Mouse (Mus musculus): ENCODE results near the gene 1810009A15Rik. TPM values are rescaled to one million over a fixed set of nuclear protein-coding genes. Genes with fewer than 3 reads are reported as not detected.

The 1810009A15Rik gene
- polyA plus RNA-seq (2015; fragmentation: Nextera tagmentation; extraction: Ambion mirVana), result 46.8 and 49.0 TPM in 2 replicates

DNA sequence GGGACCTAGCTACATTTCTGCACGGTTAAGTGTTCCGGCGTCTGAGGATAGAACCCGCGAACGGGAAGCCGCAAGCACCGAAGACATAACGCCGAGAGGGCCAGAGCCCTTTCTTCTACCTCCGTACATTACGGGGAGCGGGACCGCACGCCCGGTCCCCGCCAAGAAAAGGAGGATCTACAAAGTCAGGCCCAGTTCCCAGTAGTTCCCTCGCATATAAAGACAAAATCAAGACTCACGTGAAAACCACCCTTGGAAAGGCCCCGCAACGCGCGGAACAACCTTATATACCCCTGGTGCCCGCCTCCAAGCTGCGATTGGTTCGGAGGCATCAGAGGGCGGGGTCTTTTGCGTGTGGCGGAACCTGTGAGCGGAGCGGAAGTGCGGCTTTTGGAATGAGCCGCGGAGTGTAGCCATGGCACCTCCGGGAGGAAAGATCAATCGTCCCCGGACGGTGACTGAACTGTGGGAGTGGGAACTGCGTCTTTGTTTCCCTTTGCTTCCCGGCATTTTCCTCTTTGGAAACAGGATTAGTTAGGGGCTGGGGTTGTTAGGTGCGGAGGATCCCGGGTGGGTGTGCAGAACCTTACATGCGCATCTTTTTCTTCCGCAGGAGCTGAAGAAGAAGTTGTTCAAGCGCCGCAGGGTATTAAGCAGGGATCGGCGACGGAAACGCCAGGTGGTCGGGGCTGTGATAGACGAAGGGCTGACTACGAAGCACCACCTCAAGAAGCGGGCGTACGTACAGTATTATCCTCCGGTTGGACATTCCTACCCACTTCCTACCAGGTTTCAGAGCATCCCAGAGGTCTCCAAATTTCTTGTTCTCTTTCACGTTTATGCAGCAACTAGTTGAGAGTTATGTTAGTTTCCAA, at the start of gene 1810009A15Rik, which contains the start of gene Gm49416:
Gene 1810009A15Rik (plus strand): TSS at position 343 of the 875 bp plus-strand sequence.
Gene Gm49416 (plus strand): TSS at position 416 of the 875 bp plus-strand sequence.
- Histone ChIP-seq H3K9me3 (replicated peaks) (no peaks in the 10 kb centered on the region), H3K27ac (replicated peaks) (peak within 1 kb of the TSS; percentile 87), H3K9ac (peak within 1 kb of the TSS; percentile 81), H3K4me2 (peak within 1 kb of the TSS; percentile 78), H3K27me3 (no peaks in the 10 kb centered on the region), H3K36me3 (replicated peaks) (peaks cover 20% of the 10 kb centered on the region), H3K4me3 (replicated peaks) (peak within 1 kb of the TSS; percentile 76), H3K4me1 (replicated peaks) (peaks cover 54% of the 10 kb centered on the region)
- WGBS (ENCODE audit: insufficient replicate concordance), result under 1% methylated on average over 58 of the region's 58 CpGs
- peak; percentile 89 for ATAC-seq (ENCODE audit: insufficient read depth)

DNA sequence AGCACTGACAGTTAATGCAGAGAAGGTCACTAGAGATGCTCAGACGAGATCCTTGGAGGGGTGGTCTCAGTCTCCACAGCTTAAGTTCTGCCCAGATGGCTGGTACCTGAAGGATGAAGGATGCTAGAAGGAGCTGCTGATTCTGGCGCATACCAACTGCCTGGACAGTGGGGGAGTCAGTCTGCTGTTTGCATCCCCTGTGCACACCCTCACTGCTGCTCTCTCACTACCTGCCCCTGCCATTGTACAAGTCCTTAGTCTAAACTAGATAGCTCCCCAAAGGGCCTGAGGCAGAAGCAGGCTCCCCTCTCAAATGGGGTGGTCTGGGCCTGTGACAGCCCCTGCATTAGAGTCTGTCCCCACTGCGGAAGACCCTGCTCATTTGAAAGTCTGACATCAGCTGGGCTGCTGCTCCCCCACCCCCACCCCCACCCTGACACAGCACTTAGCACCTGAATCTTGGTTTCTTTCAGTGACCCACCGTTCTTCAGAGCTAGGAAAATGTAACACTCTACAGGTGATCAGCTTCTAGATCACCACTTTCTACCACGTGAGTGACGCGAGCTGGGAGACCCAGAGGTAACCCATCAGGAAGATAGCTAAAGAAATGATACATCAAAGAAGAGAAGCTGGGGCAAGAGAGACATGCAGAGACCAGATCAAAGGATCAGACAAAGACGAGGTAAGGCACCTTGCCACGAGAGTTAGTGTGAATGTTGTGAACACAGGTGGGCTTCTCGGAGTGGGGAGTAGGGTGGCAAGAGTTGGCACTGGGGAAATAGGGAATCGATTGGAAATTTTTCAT, 49.3 kb upstream of the 1810009A15Rik start, which contains the start of gene Gng3:
Gene Gng3 (minus strand): TSS at position 92 of the 805 bp plus-strand sequence.
- H3K27ac ChIP-seq (replicated peaks), result peak within 1 kb of the TSS; percentile 85
- 70% methylated on average over 11 of the region's 11 CpGs for WGBS (ENCODE audit: insufficient replicate concordance)
- H3K4me2 ChIP-seq, result peak within 1 kb of the TSS; percentile 89
- H3K27me3 ChIP-seq, result no peaks in the 10 kb centered on the region
- peaks cover 29% of the 10 kb centered on the region for H3K36me3 ChIP-seq (replicated peaks)
- no peak for ATAC-seq (ENCODE audit: insufficient read depth)
- peaks cover 45% of the 10 kb centered on the region for H3K4me1 ChIP-seq (replicated peaks)
- H3K4me3 ChIP-seq (replicated peaks), result peak within 1 kb of the TSS; percentile 67
- no peaks in the 10 kb centered on the region for H3K9me3 ChIP-seq (replicated peaks)
- peak within 1 kb of the TSS; percentile 66 for H3K9ac ChIP-seq

DNA sequence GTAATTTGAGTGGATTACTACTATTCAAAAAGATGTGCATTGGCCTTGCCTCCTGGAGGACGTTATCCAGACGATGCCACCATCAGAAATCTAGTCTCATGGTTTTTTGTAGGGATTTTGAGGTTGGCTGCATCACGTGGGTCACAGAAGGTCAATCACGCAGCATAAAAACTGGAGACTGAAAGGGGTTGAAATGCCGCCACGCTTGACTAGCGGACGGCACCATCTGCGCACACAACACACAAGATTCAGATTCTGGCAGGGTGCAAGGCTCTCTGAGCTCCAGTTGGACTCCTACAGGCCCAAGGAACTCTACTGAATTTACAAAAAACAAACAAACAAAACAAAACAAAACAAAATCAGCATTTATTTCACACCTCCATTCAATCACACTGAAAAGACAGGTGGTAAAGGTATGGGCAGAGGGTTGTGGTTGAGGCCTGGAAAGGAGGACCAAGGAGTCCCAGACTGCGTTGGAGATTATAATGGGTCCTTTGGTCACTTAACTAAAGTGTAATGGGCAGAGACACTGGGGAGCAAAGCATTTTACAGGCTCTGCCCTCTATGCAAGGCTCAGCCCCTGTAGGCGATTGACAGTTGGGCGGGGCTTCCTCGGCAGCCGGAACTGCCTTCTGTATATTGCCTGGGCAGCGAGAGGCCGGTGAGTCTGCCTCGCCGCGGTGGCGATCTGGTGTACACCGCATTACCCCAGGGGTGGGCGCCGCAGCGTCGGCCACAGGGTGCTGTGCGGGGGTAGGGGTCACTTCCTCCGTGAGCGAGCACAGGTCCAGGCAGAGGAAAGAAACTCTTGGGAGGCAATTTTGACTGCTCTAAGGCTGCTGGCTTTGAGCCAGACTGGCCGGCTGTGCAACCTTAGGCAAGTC, 48.5 kb upstream of the 1810009A15Rik start:
- Histone ChIP-seq H3K4me3 (replicated peaks) (peak overlapping the region; percentile 65), H3K27me3 (no peaks in the 10 kb centered on the region), H3K36me3 (replicated peaks) (peaks cover 23% of the 10 kb centered on the region), H3K9ac (peak overlapping the region; percentile 66), H3K9me3 (replicated peaks) (no peaks in the 10 kb centered on the region), H3K4me1 (replicated peaks) (peaks cover 48% of the 10 kb centered on the region), H3K4me2 (peak overlapping the region; percentile 86), H3K27ac (replicated peaks) (peak overlapping the region; percentile 31; the same call in 1 of the 2 replicates)
- 26% methylated on average over 29 of the region's 29 CpGs for whole genome bisulfite sequencing (ENCODE audit: insufficient replicate concordance)
- ATAC-seq (ENCODE audit: insufficient read depth), result peak; percentile 71

DNA sequence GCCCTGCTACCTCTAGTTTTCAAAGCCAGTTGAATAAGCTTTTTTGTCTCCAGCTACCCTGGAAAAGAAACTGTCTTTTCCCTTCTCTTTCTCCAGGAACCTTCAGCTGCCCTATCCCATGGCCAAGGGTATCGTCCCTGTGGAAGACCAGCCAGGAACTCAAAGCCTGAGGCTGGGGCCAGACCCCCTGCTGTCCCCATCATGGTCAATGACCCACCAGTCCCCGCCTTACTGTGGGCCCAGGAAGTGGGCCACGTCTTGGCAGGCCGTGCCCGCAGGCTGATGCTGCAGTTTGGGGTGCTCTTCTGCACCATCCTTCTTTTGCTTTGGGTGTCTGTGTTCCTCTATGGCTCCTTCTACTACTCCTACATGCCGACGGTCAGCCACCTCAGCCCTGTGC, 47.6 kb upstream of the 1810009A15Rik start:
- H3K4me1 ChIP-seq (replicated peaks), result peaks cover 48% of the 10 kb centered on the region
- peak overlapping the region; percentile 65 for H3K4me3 ChIP-seq (replicated peaks)
- H3K36me3 ChIP-seq (replicated peaks), result peaks cover 22% of the 10 kb centered on the region
- ATAC-seq (ENCODE audit: insufficient read depth), result no peak
- peak overlapping the region; percentile 86 for H3K4me2 ChIP-seq
- H3K27ac ChIP-seq (replicated peaks), result 0 out of 2 replicates have a peak overlapping the region, but pooled peaks have one; percentile 31
- H3K9ac ChIP-seq, result peak overlapping the region; percentile 66; the same call in 1 of the 2 replicates
- no peaks in the 10 kb centered on the region for H3K9me3 ChIP-seq (replicated peaks)
- 69% methylated on average over 7 of the region's 7 CpGs for WGBS (ENCODE audit: insufficient replicate concordance)
- H3K27me3 ChIP-seq, result no peaks in the 10 kb centered on the region

DNA sequence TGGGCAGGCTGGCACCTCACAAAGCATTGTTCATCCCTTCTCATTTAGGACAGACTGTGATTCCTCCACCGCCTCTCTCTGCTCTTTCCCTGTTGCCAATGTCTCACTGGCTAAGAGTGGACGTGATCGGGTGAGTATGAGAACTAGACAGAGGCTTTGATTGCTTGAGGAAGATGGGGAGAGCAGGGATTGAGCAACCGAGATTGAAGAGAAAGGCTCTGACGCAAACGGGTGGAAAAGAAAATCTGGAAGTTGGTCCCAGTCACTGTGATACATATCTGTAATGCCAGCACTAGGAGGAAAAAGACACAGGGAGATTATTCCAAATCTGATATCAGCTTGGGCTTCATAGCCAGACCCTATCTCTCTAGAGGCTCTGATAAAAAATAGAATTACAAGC, 45.7 kb upstream of the 1810009A15Rik start:
- no peaks in the 10 kb centered on the region for H3K27me3 ChIP-seq
- peaks cover 40% of the 10 kb centered on the region for H3K4me1 ChIP-seq (replicated peaks)
- no peak overlapping the region for H3K4me3 ChIP-seq (replicated peaks)
- no peaks in the 10 kb centered on the region for H3K9me3 ChIP-seq (replicated peaks)
- H3K4me2 ChIP-seq, result no peak overlapping the region
- 66% methylated on average over 6 of the region's 6 CpGs for WGBS (ENCODE audit: insufficient replicate concordance)
- no peak overlapping the region for H3K27ac ChIP-seq (replicated peaks)
- no peak overlapping the region for H3K9ac ChIP-seq
- ATAC-seq (ENCODE audit: insufficient read depth), result no peak
- H3K36me3 ChIP-seq (replicated peaks), result peaks cover 38% of the 10 kb centered on the region

DNA sequence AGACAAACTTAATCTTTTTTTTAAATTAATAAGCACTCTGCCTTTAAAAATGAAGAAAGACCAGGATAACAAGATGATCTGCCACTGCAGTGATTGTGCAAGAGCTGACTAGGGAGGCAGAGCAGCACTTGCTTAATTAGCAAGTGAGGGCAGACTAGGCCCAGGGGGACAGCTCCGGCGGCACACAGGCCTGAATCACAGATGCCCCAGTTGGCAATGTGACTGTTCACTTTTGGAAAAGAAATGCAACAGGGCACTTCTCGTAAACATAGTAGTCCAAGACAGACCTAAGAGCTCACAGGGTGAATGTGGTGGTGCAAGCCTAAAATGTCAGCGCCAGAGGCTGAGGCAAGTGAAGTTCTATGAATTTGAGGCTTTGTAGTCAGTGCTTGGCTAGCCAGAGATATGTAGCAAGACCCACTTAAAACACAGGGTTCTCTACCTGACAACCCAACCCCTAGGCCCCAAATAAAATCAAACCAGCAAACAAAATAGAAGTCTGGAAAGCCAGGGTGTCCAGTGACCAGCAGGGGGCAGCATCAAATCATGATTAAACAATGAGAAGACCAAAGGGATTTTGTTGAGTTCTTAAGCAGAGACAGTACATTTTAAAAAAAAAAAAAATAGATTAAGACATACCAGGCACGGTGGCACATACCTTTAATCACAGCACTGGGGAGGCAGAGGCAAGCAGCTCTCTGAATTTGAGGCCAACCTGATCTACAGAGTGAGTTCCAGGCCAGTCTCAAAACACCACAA, 44.1 kb upstream of the 1810009A15Rik start:
- 58% methylated on average over 5 of the region's 5 CpGs for WGBS (ENCODE audit: insufficient replicate concordance)
- H3K36me3 ChIP-seq (replicated peaks), result peaks cover 38% of the 10 kb centered on the region
- no peaks in the 10 kb centered on the region for H3K27me3 ChIP-seq
- no peak overlapping the region for H3K4me3 ChIP-seq (replicated peaks)
- no peak overlapping the region for H3K27ac ChIP-seq (replicated peaks)
- H3K4me2 ChIP-seq, result no peak overlapping the region
- peaks cover 24% of the 10 kb centered on the region for H3K4me1 ChIP-seq (replicated peaks)
- H3K9me3 ChIP-seq (replicated peaks), result no peaks in the 10 kb centered on the region
- ATAC-seq (ENCODE audit: insufficient read depth), result no peak
- no peak overlapping the region for H3K9ac ChIP-seq

DNA sequence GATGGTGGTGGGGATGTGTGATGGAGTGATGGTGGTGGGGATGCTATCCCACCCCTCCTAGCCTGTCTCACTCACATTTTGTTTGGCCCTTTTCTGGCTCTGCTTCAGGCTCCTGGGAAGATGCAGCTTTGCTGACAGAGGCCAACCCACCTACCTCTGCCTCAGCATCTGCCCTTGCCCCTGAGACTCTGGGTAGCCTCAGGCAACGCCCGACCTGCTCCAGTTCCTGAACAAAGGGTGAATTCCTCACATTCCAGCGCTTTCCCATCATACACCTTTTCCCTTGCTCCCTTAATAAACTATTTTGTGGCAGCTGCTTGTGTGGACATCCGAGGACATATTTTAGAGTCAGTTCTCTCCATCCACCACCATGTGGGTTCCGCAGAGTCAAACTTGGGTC, 40.3 kb upstream of the 1810009A15Rik start:
- Histone ChIP-seq H3K36me3 (replicated peaks) (peaks cover 28% of the 10 kb centered on the region), H3K9ac (no peak overlapping the region), H3K4me1 (replicated peaks) (peaks cover 16% of the 10 kb centered on the region; the same call in 1 of the 2 replicates), H3K27ac (replicated peaks) (no peak overlapping the region), H3K27me3 (peaks cover 5% of the 10 kb centered on the region; the same call in 1 of the 2 replicates), H3K4me3 (replicated peaks) (no peak overlapping the region), H3K9me3 (replicated peaks) (no peaks in the 10 kb centered on the region), H3K4me2 (no peak overlapping the region)
- ATAC-seq (ENCODE audit: insufficient read depth), result no peak
- WGBS (ENCODE audit: insufficient replicate concordance), result 75% methylated on average over 5 of the region's 5 CpGs

DNA sequence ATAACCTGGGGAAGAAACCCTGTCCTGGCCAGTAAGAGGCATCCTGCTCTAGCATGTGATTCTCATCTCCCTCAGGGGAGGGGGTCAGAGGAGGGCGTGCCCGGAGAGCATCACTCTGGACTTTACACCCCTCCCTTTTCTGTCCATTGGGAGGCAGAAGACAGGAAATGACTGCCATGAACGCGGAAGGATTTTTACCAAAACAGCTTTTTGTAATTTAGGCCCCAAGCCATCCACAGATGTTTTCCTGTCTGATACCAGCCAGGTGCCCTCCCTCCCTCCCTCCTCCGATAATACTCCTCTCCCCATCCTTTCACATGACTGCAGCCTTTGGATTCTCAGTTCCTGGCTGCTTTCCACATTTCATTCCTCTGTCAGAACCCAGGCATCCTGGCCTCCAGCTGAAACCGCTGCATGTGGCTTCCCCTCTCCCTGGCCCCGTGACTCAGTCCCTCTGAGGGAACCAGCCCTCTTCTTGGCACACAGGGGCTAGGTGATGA, 38.2 kb upstream of the 1810009A15Rik start, which contains the start of gene Lrrn4cl:
Gene Lrrn4cl (plus strand): TSS at position 367 of the 500 bp plus-strand sequence.
- Histone ChIP-seq H3K27me3 (peaks cover 5% of the 10 kb centered on the region; the same call in 1 of the 2 replicates), H3K27ac (replicated peaks) (no peak within 1 kb of the TSS), H3K4me1 (replicated peaks) (peaks cover 13% of the 10 kb centered on the region; the same call in 1 of the 2 replicates), H3K36me3 (replicated peaks) (peaks cover 25% of the 10 kb centered on the region), H3K9ac (no peak within 1 kb of the TSS), H3K9me3 (replicated peaks) (no peaks in the 10 kb centered on the region), H3K4me3 (replicated peaks) (no peak within 1 kb of the TSS), H3K4me2 (no peak within 1 kb of the TSS)
- ATAC-seq (ENCODE audit: insufficient read depth), result no peak
- WGBS (ENCODE audit: insufficient replicate concordance), result 41% methylated on average over 7 of the region's 7 CpGs

DNA sequence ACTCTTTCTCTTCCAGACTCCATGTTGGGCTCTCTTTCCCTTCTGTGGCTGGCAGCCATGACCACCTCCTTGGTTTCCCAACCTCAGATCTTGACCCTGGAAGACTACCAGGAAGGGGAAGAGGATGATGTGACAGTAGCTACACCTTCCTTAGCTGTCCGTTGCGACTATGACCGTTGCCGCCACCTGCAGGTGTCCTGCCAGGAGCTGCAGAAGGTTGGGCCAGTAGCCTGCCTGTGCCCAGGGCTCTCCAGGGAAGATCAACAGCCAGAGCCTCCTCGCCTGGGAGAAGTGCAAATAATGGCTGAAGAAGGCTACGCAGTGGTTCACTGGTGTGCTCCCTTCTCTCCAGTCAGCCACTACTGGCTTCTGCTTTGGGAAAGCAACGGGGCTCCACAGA, 37.0 kb upstream of the 1810009A15Rik start:
- ATAC-seq (ENCODE audit: insufficient read depth), result no peak
- no peaks in the 10 kb centered on the region for H3K9me3 ChIP-seq (replicated peaks)
- H3K4me3 ChIP-seq (replicated peaks), result no peak overlapping the region
- H3K27me3 ChIP-seq, result peaks cover 5% of the 10 kb centered on the region; the same call in 1 of the 2 replicates
- H3K27ac ChIP-seq (replicated peaks), result no peak overlapping the region
- 51% methylated on average over 7 of the region's 7 CpGs for WGBS (ENCODE audit: insufficient replicate concordance)
- H3K9ac ChIP-seq, result no peak overlapping the region
- H3K36me3 ChIP-seq (replicated peaks), result peaks cover 13% of the 10 kb centered on the region
- peaks cover 13% of the 10 kb centered on the region; the same call in 1 of the 2 replicates for H3K4me1 ChIP-seq (replicated peaks)
- no peak overlapping the region for H3K4me2 ChIP-seq

All from liver, embryonic 15.5 days (tissue).